Mouse (Mus musculus): ENCODE measurements around the gene Mob3a. TPM values are rescaled to one million over a fixed set of nuclear protein-coding genes. Genes with fewer than 3 reads are reported as not detected.
A peak's percentile ranks its signal among the peaks of the same experiment; 100 is the strongest.

Gene Mob3a
- total and polyA plus RNA-seq, 3 experiments, result 56.9 to 84.2 (median 71.4) TPM

GRCm38 (mm10) chr10:80697812-80698211 lies 4.0 kb downstream of the Mob3a start:
- in situ Hi-C loops (cut with MboI; ENCODE audit: low pct_ligation_motif_present, low pct_unique_long_range_greater_than_20kb, low sequenced_read_pairs) (loop anchor here (25.0 kb wide), 1 partner anchor 261 kb away; the partner anchor contains the start of gene Tcf3), dilution Hi-C loops (cut with MboI; ENCODE audit: extremely low pct_ligation_motif_present, extremely low pct_unique_long_range_greater_than_20kb, low sequenced_read_pairs) (no loop called here)
- TF ChIP-seq POLR2AphosphoS2 (IDR thresholded peaks at IDR 0.05; ENCODE audit: low read depth, low read length) (no peak), USF2 (conservative IDR thresholded peaks at IDR 0.05; ENCODE audit: low read depth, low read length) (no peak), USF1 (IDR thresholded peaks at IDR 0.05; ENCODE audit: low read depth, low read length) (no peak), MEF2A (IDR thresholded peaks at IDR 0.05; ENCODE audit: borderline replicate concordance, low read depth, low read length) (no peak), RCOR1 (conservative IDR thresholded peaks at IDR 0.05; ENCODE audit: low read depth, low read length) (no peak), ZNF384 (IDR thresholded peaks at IDR 0.05; ENCODE audit: low read depth, low read length) (no peak), CHD2 (IDR thresholded peaks at IDR 0.05; ENCODE audit: low read length) (no peak), ELF1 (IDR thresholded peaks at IDR 0.05; ENCODE audit: low read depth, low read length) (no peak), MAZ (IDR thresholded peaks at IDR 0.05; ENCODE audit: low read depth, low read length) (no peak), PAX5 (IDR thresholded peaks at IDR 0.05; ENCODE audit: low read length) (no peak), MAFK (IDR thresholded peaks at IDR 0.05; ENCODE audit: insufficient replicate concordance, low read length) (no peak), SMC3 (IDR thresholded peaks at IDR 0.05; ENCODE audit: low read depth, low read length) (no peak), POLR2A (IDR thresholded peaks at IDR 0.05; ENCODE audit: low read depth, low read length) (no peak), CTCF (conservative IDR thresholded peaks at IDR 0.05 in 1 of 2, IDR thresholded peaks at IDR 0.05 in 1 of 2; ENCODE audit: low read depth in 2 of 2, low read length in 2 of 2) (no peak), E2F4 (IDR thresholded peaks at IDR 0.05; ENCODE audit: insufficient replicate concordance, low read depth, low read length) (no peak), HCFC1 (IDR thresholded peaks at IDR 0.05; ENCODE audit: low read depth, low read length) (no peak)
- H3K4me2 ChIP-seq (ENCODE audit: insufficient read depth, low read depth, poor library complexity, severe bottlenecking), result peak overlapping the region; percentile 43
- peaks cover 35 to 70% of the 10 kb centered on the region in 2 experiments for H3K4me1 ChIP-seq (ENCODE audit: control insufficient read depth in 1 of 2, insufficient read depth in 2 of 2)
- peak overlapping the region; percentile 26; the same call in 1 of the 2 replicates for H3K9ac ChIP-seq (ENCODE audit: insufficient read depth, low read depth)
- peak overlapping the region; percentile 93 for H3K27ac ChIP-seq (ENCODE audit: insufficient read depth, low read depth)
- peaks cover 30% of the 10 kb centered on the region for H3K79me2 ChIP-seq (replicated peaks; ENCODE audit: control insufficient read depth, extremely low read depth, insufficient read depth, poor library complexity, severe bottlenecking)
- no peak for DNase-seq (ENCODE audit: extremely low read depth)
- no peaks in the 10 kb centered on the region for H3K27me3 ChIP-seq (replicated peaks)
- H3K36me3 ChIP-seq (replicated peaks in 1 of 2; ENCODE audit: control insufficient read depth in 1 of 2, insufficient read depth in 1 of 2, low read length in 1 of 2), result peaks cover 0 to 20% of the 10 kb centered on the region in 2 experiments
- H3K4me3 ChIP-seq (replicated peaks in 1 of 3; ENCODE audit: low read depth in 2 of 3, low read length in 2 of 3, poor library complexity in 1 of 3), result peak overlapping the region in 2 of 3 experiments; percentile 14 to 35
- no peaks in the 10 kb centered on the region for H3K9me3 ChIP-seq (replicated peaks; ENCODE audit: low read length)

- dilution Hi-C loops (cut with MboI; ENCODE audit: extremely low pct_ligation_motif_present, extremely low pct_unique_long_range_greater_than_20kb, low sequenced_read_pairs), result no loop called here
- peak; percentile 72 for TF ChIP-seq BHLHE40 (IDR thresholded peaks at IDR 0.05; ENCODE audit: low read depth, low read length)
- no peak for TF ChIP-seq ZC3H11A (IDR thresholded peaks at IDR 0.05; ENCODE audit: low read depth, low read length)
- TF ChIP-seq MXI1 (IDR thresholded peaks at IDR 0.05; ENCODE audit: low read depth, low read length), result no peak
- TF ChIP-seq MYC (IDR thresholded peaks at IDR 0.05; ENCODE audit: low read depth, low read length), result 0 out of 2 replicates have a peak, but pooled peaks have one; percentile 40
- peak; percentile 59; the same call in 1 of the 2 replicates for TF ChIP-seq TBP (conservative IDR thresholded peaks at IDR 0.05; ENCODE audit: low read depth, low read length)
- no peak for TF ChIP-seq POLR2AphosphoS2 (IDR thresholded peaks at IDR 0.05; ENCODE audit: low read depth, low read length)
- TF ChIP-seq RAD21 (IDR thresholded peaks at IDR 0.05; ENCODE audit: low read depth, low read length), result no peak
- no peak for TF ChIP-seq JUND (conservative IDR thresholded peaks at IDR 0.05; ENCODE audit: low read depth, low read length)
- TF ChIP-seq UBTF (IDR thresholded peaks at IDR 0.05; ENCODE audit: low read depth, low read length), result no peak
- TF ChIP-seq ETS1 (conservative IDR thresholded peaks at IDR 0.05; ENCODE audit: low read depth, low read length), result no peak
Observed at GRCm38 (mm10) chr10:80697393-80697787, 4.4 kb downstream of the Mob3a start.

More at GRCm38 (mm10) chr10:80697393-80697787, 4.4 kb downstream of the Mob3a start:
- Histone ChIP-seq H3K9me3 (replicated peaks; ENCODE audit: low read length) (no peaks in the 10 kb centered on the region), H3K36me3 (replicated peaks in 1 of 2; ENCODE audit: control insufficient read depth in 1 of 2, insufficient read depth in 1 of 2, low read length in 1 of 2) (peaks cover 0 to 20% of the 10 kb centered on the region in 2 experiments), H3K27me3 (replicated peaks) (no peaks in the 10 kb centered on the region), H3K4me2 (ENCODE audit: insufficient read depth, low read depth, poor library complexity, severe bottlenecking) (peak overlapping the region; percentile 43; the same call in 1 of the 2 replicates), H3K4me3 (replicated peaks in 1 of 3; ENCODE audit: low read depth in 2 of 3, low read length in 2 of 3, poor library complexity in 1 of 3) (peak overlapping the region in 2 of 3 experiments; percentile 19 to 35), H3K4me1 (ENCODE audit: control insufficient read depth in 1 of 2, insufficient read depth in 2 of 2) (peaks cover 38 to 74% of the 10 kb centered on the region in 2 experiments), H3K79me2 (replicated peaks; ENCODE audit: control insufficient read depth, extremely low read depth, insufficient read depth, poor library complexity, severe bottlenecking) (peaks cover 30% of the 10 kb centered on the region), H3K9ac (ENCODE audit: insufficient read depth, low read depth) (peak overlapping the region; percentile 26), H3K27ac (ENCODE audit: insufficient read depth, low read depth) (peak overlapping the region; percentile 93)
- DNase-seq (ENCODE audit: extremely low read depth), result no peak
- in situ Hi-C loops (cut with MboI; ENCODE audit: low pct_ligation_motif_present, low pct_unique_long_range_greater_than_20kb, low sequenced_read_pairs), result loop anchor here (25.0 kb wide), 1 partner anchor 260 kb away; the partner anchor contains the start of gene Tcf3
